Mouse (Mus musculus): ENCODE measurements around the gene Mamdc2.

Mamdc2 gene

DNA sequence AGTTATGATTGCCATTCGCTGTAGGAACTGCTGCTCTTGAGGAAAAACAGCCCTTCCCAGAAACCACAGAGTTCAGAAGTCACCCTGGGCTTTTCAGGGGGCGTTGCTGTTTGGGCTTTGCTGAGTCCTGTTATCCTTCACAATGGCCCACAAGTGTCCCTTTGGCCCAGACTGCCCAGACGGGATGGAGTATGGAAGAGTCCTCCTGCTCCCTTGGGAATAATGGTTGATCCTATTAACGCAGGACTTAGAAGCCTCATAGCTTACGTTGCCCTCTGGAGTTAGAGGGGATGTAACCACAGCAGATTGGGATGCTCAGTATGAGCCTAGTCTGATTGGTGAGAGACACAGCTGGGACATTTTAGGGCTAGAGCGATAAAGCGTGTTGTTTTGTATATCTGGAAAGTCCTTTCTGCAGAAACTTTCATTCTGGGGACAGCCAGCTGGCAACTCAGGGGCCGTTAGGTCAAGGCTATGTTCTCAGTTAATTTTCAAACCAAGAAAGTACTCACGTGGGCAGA lies 94.3 kb downstream of the Mamdc2 start:
- DNase-seq, result peak; percentile 71

DNA sequence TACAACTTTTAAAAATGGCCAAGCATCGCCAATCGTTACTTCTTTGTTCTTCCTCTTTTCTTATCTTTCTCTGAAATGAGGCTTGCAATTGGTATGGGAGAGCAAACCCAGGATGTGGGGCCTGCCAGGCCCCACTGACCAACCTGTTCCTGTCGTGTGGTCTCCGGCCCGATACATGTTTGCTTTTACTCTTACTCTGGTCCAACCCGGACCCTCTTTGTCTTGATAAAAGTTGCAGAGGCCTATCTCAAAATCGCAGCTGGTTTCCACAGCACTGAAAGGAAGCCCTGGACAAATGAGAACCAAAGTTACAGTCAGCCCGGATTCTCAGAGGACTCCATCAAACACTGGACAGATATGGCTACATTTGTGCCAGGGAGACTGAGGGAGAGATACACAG lies 95.1 kb downstream of the Mamdc2 start:
- no peak for DNase-seq

GRCm38 (mm10) chr19:23351808-23352491 lies 96.3 kb downstream of the Mamdc2 start:
- peak; percentile 39 for DNase-seq

DNA sequence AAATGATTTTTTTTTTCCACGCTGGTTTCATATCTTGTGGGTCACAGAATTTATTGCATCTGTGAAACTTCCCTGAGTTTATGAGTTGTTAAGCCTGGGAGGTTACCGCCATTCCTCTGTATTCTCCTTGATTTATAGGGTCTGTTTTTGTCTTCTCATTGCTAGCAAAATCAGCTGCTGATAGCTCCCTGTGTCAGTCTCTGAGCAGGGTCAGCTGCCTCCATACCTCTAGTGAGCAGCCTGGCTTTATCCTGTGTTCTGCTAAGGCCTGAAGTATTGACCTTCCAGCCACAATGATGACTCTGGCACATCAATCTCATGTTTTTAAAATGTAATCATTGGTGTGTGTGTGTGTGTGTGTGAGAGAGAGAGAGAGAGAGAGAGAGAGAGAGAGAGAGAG lies 98.3 kb downstream of the Mamdc2 start:
- DNase-seq, result peak; percentile 20

- DNase-seq, result no peak
Observed at GRCm38 (mm10) chr19:23342782-23343181, 105.5 kb downstream of the Mamdc2 start.

DNA sequence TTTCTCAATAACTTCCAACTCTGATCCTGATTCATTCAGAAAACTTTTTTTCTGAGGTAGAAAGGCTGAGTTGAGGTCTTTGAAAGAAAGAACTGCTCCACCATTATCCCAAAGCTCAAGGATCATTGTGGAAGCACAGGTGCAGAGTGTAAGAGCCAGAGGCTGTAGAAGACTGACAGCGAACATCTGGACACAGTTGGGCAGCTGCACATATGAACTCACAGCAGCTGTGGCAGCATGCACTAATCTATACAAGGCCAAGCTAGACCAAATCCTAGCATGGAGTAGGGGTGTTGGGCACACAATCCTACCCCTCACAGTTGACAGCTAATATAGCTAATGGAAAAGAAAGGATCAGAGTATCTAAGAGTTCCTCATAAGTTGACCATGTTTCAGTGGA lies 115.4 kb downstream of the Mamdc2 start:
- no peak for DNase-seq

DNA sequence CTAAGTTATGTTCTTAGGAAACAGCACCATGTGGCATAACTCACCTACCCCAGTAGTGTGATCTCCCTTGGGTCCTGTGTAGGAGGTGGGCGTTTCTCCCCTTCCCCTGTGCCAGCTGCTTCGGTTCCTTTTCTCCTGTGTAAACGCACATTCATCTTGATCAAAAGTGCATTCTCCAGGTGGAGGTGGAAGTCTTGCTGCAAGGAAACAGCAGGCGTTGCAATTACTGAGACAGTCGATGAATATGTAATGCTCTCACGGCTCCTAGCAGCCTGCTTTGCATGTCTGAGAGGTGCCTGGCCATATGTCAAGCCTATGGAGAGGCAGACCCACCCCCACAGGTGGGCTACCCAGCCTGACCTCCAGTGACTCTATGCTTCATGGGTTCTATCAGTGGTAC lies 117.4 kb downstream of the Mamdc2 start:
- DNase-seq, result no peak

DNA sequence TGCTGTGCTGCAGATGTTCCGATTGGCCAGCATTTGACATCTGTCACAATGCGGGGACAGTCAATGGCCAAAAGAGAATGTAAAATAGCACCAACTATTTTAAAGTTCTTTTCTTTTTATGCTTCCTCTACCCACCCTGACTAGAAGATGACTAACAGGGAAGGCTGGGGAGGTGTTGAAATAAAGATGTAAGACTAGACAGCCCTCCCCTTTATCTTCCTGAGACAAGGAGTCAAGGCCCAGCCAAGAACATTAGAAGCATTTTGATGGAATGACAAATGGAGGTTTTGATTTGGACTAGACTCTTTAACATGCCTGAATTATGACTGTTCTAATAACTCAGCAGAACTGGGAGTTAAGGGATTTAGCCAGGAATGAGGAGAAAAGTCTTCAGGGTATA lies 118.9 kb downstream of the Mamdc2 start:
- DNase-seq, result no peak

DNA sequence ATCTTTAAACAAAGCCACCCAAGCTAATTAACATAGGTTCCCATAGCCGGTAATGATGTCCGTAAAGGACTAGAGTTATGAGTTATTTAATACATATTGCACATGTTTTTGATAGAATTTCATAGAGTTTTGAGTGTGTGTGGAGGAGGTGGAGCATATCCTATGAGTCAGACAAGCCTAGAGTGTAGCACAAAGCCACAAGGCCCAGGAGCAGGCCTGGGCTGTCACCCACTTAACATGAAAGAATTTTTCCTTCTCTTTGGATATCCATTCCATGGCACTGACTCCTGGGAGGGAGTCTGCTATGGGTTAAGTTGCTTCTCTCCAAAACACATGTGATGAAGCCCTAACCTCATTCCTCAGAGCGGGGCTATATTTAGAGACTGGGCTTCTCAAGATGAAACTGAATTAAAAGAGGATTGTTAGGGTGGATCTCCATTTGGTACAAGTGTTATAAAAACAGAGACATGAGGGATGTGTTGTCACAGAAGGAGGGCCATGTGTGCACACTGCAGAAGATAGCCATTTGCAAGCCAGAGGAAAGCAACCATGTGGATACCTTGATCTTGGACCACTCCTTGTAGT lies 121.1 kb downstream of the Mamdc2 start:
- no peak for DNase-seq

GRCm38 (mm10) chr19:23323107-23323506 lies 125.1 kb downstream of the Mamdc2 start:
- DNase-seq, result no peak

DNA sequence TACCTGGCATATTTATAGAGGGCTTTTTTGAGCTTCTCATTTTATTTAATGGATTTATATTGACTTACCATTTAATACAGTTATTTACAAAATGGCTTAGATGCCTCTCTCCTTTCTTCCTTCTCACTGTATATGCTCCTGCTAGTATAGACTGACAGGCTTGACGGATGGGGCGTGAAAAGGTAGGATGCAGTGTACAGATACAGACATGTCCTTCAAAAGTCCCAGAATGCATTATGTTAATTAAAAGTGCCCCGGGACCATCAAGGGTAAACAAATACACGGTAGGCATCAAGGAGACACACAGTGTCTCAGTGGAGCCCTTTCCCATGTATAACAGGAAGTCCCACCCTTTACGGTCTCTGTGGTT lies 130.3 kb downstream of the Mamdc2 start:
- no peak for DNase-seq

GRCm38 (mm10) chr19:23317295-23317988 lies 130.8 kb downstream of the Mamdc2 start:
- DNase-seq, result no peak

GRCm38 (mm10) chr19:23316851-23317250 lies 131.4 kb downstream of the Mamdc2 start:
- DNase-seq, result no peak

GRCm38 (mm10) chr19:23309979-23310378 lies 138.3 kb downstream of the Mamdc2 start:
- DNase-seq, result no peak

DNA sequence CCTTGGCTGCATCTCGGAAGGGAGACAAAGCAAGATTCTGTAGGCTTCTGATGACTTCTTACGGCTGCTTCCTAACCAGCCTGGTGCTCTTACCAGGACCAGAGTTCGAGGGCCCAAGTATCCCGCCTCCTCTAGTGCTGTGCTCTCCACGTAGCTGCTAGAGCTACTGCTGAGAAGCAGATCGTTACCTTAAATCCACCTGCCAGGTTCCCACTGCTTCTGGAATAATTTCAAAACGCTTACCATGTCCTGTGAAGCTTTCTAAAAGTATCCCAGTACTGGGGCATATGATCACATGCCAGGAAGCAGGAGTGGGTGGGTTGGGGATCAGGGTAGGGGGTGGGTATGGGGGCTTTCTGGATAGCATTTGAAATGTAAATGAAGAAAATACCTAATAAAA lies 141.6 kb downstream of the Mamdc2 start:
- DNase-seq, result no peak

DNA sequence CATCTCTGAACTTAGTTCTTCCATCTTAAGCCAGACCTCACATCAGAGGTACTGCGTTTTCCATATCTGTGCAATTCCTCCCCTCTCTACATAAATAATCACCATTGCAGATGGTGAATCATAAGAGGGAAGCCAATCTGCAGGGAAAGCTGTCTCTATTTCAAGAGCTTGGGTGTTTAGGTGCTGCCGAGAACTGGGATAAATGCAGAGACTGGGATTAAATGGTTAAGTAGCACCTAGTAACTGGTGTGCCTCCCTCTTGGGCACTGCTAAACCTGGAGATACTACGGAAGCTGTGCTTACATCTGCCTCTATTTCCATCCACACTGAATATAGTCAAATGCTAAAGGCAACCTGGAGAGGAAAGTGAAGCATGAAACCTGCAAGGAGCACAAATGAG lies 148.3 kb downstream of the Mamdc2 start:
- no peak for DNase-seq

GRCm38 (mm10) chr19:23298917-23299316 lies 149.3 kb downstream of the Mamdc2 start:
- no peak for DNase-seq

DNA sequence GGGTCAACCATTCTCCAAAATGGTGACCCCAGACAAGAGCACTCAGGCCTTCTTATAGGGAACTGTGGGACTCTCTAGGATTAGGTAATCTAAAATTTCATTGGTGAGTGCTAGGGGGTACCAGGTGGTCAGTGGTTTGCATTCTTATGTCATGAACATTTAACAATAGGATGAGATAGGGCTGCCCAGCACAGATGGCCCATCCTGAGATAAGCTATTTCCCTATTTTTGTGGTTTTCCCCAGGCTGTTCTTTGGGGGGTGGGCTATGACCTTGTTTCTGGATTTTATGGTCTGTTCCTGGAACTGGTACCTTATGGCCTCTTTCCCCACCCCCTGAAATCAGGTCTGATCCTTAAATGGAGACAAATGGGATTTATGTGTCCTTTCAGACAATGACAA lies 151.1 kb downstream of the Mamdc2 start:
- DNase-seq, result no peak

GRCm38 (mm10) chr19:23289251-23289650 lies 159.0 kb downstream of the Mamdc2 start:
- DNase-seq, result no peak

DNA sequence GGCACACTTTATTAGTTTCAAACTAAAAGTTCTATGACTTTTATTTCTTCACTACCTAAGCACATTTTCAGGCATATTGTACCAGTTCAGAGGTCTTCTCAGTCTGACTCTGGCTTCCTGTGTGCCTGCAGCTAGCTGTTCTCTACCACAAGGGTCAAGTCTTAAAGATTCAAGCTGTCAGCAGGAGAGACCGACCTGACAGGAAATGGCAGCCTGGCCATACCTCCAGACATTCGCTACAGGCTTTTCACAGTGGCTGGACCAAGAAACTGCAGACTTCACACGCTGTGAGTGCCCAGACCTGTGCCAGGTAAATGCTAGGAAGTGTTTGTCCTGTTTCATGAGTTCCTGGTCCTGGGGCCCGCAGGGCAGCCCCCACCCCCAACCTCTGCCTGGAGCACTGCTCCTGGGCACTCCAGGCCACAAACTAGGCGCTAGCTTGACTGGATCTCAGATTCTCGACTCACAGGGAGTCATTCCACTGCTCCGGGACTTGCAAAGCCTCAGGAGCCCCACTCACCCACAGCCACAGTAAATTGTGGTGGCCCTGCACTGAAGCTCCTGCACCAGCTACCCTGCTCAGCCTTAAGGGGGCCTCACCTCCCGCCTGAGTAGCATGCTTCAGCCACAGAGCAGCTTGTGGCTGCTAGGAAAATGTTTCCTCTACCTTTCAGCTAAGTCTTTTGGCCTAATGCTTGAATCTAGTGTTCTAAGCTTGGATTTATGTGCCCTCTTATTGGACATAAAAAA lies 166.2 kb downstream of the Mamdc2 start:
- DNase-seq, result no peak

DNA sequence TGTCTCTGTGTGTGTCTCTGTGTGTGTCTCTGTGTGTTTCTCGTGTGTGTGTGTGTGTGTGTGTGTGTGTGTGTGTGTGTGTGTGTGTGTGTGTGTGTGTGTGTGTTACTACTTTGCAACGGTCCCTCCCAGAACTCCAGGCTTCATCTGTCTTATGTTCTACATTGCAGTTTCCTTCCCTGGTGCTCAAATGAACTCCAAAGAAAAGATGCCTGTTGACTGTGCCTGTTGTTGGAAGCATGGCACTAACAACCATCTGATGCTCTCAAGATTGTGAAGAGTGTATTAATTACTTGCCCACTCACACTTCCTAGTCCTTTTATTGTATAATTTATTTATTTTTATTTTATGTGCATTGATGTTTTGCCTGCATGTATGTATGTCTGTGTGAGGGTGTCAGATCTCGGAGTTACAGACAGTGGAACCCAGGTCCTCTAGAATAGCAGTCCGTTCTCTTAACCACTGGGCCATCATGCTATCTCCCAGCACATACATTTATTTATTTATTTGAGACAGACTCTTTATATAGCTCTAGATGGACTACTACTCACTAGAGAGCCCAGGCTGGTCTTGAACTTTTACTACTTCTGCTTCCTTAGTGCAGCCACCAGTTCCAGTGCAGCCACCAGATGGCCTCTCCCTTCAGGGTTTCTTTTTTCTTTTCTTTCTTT lies 174.1 kb downstream of the Mamdc2 start:
- DNase-seq, result no peak

DNA sequence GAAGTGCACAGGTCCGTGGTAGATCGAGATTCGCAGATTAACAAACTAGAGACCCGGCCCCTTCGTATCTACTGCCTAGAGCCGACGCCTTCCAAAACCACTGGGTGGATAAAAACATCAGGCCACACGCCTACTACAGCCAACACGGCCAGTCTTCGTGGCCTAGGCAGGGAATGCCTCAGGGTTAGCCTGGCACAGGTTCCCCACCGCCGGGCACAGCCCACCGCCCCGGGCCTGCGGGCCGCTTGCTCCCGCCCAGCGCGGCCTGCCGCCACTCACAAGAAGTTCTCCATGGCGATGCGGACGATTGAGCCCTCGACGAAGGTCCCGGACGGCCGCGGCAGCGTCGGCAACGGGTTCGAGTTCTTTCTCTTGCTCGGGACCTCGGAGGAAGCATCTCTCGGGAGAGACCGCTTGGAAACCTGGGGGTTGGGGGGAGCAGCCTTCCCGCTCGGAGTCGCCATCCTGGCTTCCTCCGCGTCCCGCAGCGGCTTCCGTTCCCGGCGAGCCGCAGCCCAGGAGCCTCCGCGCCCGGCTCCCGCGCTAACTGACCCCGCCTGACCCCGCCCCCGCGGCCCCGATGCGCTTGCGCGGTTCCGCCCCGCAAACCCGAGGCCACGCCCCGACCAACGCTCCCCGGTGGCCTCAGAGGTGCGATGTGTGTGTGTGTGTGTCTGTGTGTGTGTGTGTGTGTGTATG lies 174.7 kb downstream of the Mamdc2 start, which contains the start of gene Smc5:
TSS of gene Smc5 (minus strand) at position 543 of the 699 bp plus-strand sequence.
- peak; percentile 93 for DNase-seq

Measured in kidney, postnatal 14 days (tissue).